Mouse (Mus musculus) bone marrow, adult 2 months (tissue): ENCODE measurements around the gene Hmox1. TPM values are rescaled to one million over a fixed set of nuclear protein-coding genes. Genes with fewer than 3 reads are reported as not detected.

Source experiments
- H3K27ac ChIP-seq: fragments of 200-500 bp; 2 replicates; pipeline ENCODE4 v1.5.1; 2012; ENCODE audit warnings: low read depth, mild to moderate bottlenecking, control low read depth, inconsistent platforms, low read length; ENCODE audit not compliant: control insufficient read depth, poor library complexity, insufficient read depth
- H3K4me1 ChIP-seq: fragments of 200-500 bp; 2 replicates; pipeline ENCODE4 v1.6.1; 2011; ENCODE audit warnings: low read length; ENCODE audit not compliant: control insufficient read depth, insufficient read depth
- H3K4me3 ChIP-seq: fragments of 200-500 bp; replicated peaks from 2 replicates; pipeline ENCODE3; 2011; ENCODE audit warnings: mild to moderate bottlenecking, low read depth, low read length, control low read depth; ENCODE audit not compliant: control insufficient read depth
- CTCF ChIP-seq: fragments of 200-500 bp; IDR thresholded peaks from 2 replicates; pipeline ENCODE4 v1.5.1; 2011; ENCODE audit warnings: low read length, control low read depth; ENCODE audit not compliant: control insufficient read depth, insufficient read depth
- POLR2A ChIP-seq: fragments of 200-500 bp; IDR thresholded peaks from 2 replicates; pipeline ENCODE4 v1.6.1; 2011; ENCODE audit warnings: low read depth, mild to moderate bottlenecking, control low read depth, low read length, borderline replicate concordance; ENCODE audit not compliant: control insufficient read depth
- WGBS: fragments of 180-500 bp; shearing (Covaris S2); methylation state at CpG from one replicate; pipeline ENCODE4 v1.1.7; 2018; 5-methylcytosine and 5-hydroxymethylcytosine counted together
- polyA plus RNA-seq: library from polyadenylated mRNA; stranded (reverse); fragments of >200 nt; gene quantifications from 2 replicates; pipeline ENCODE4 v1.2.4, GENCODE M21; 2011; ENCODE audit warnings: low replicate concordance; ENCODE audit not compliant: missing spikeins, insufficient read depth, insufficient read length

Hmox1 gene
- polyA plus RNA-seq = 297 and 316 TPM in 2 replicates

DNA sequence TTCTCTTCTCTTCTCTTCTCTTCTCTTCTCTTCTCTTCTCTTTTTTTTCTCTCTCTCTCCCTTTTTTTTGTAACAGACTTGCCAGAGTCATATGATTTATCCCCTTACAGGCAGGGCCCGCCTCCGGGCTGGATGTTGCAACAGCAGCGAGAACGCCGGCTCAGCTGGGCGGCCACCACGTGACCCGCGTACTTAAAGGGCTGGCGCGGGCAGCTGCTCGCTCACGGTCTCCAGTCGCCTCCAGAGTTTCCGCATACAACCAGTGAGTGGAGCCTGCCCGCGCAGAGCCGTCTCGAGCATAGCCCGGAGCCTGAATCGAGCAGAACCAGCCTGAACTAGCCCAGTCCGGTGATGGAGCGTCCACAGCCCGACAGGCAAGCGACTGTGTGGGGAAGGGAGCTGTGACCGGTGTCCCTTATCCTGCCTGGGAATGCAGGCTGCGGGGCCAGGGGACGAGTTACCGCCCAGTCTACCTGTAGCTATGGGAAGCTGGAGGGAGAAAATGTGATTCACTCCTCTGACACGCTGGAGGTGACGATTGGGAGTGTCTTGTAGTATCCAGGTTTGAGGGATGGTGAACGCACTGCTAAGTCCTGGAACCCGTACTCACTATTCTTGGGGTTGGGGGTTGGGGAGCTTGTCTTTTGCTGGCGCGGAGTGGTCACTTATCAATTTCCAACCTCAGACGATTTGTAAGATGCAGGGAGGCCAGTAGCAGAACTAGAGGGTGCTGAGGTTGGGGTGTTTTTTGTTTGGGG is at the start of gene Hmox1:
Hmox1 (plus strand) TSS at position 223 of the 758 bp plus-strand sequence.
- TF ChIP-seq CTCF (no peak), POLR2A (peak; percentile 80; the same call in 1 of the 2 replicates)
- peak within 1 kb of the TSS; percentile 86 for H3K4me3 ChIP-seq
- H3K27ac ChIP-seq = peak within 1 kb of the TSS; percentile 71
- no peaks in the 10 kb centered on the region; the same call in 1 of the 2 replicates for H3K4me1 ChIP-seq
- WGBS = 8% methylated on average over 36 of the region's 36 CpGs

DNA sequence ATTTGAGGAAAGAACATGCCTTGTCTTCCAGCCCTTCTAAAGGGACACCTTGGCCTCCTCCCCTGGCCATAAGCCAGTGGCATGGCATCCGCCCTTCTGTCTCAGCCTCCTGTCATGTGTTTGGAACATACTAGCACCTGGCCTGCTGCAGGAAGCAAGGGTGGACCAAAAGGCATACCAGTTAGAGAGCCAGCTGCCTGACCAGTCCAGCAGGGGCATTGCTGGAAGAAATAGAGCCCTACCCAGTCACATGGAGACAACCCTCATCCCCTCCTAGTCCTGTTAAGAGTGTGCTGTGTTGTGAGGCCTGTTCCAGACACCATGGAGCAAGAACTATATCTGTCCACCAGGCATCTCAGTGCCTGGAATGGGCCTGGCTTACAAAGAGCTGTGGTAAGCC is 47.1 kb upstream of the Hmox1 start:
- 91% methylated on average over 1 of the region's 1 CpGs for WGBS
- no peak overlapping the region for H3K4me3 ChIP-seq
- no peak overlapping the region for H3K27ac ChIP-seq
- TF ChIP-seq POLR2A = no peak
- peaks cover 9% of the 10 kb centered on the region for H3K4me1 ChIP-seq

DNA sequence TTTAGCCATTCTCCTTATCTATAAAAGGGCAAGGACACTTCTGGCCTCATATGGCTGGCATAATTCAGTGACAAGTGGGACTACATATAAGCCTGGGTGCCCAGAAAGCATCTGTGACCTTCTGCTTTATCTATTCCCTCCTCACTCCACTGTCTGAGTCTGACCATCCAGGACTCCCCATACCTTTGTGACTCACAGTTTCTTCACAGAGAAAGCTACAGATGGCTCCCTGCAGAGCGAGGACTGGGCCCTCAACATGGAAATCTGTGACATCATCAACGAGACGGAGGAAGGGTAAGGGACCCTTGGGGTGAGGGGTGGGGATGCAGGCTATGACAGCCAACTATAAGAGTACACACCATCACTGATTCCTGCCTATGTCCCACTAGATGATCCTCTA is 45.6 kb upstream of the Hmox1 start:
- Histone ChIP-seq H3K4me3 (no peak overlapping the region), H3K4me1 (peaks cover 3% of the 10 kb centered on the region), H3K27ac (no peak overlapping the region)
- no peak for TF ChIP-seq POLR2A
- no peak for TF ChIP-seq CTCF
- WGBS = 84% methylated on average over 3 of the region's 3 CpGs

DNA sequence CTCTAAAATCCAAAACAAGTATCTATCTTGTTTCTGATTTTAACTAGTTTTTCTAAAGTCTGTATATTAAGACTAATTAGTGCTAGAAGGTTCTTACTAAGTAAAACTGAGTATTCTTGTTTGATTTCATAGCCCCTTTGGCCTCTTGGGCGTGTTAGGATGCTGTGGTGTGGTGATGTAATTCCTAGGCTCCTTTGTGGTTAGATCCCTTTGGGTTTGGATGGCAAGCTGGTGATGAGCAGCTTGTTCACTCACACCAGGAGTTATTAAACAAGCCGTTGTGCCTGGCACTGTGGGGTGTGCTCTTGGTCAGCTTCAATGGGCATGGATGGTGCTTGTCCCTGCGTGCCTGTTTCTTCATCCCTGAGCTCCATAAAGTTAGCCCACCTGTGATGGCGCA is 40.1 kb upstream of the Hmox1 start:
- Histone ChIP-seq H3K27ac (no peak overlapping the region), H3K4me1 (peaks cover 13% of the 10 kb centered on the region), H3K4me3 (no peak overlapping the region)
- TF ChIP-seq CTCF (no peak), POLR2A (no peak)
- WGBS = 57% methylated on average over 4 of the region's 4 CpGs

DNA sequence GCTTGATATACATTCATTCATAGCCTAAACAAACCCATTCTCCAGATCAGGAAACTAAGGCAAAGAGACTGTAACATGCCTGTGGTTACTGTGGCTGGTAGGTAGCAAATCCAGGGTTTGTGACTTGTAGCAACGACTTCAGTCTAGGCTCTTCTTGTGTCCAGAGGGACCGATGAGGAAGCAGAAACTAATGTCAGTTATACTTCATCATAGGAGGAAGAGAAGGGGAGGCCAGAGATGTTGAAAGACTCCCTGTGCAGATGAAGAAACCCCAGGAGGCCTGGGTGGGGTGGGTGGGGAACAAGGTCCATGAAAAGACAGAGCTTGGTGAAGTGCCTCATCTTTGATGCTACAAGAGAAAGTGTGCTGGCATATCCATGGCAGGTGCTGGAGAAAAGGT is 37.7 kb upstream of the Hmox1 start:
- 37% methylated on average over 2 of the region's 2 CpGs for WGBS
- no peak for TF ChIP-seq POLR2A
- no peak for TF ChIP-seq CTCF
- Histone ChIP-seq H3K4me3 (no peak overlapping the region), H3K27ac (peak overlapping the region; percentile 69; the same call in 1 of the 2 replicates), H3K4me1 (peaks cover 13% of the 10 kb centered on the region)

DNA sequence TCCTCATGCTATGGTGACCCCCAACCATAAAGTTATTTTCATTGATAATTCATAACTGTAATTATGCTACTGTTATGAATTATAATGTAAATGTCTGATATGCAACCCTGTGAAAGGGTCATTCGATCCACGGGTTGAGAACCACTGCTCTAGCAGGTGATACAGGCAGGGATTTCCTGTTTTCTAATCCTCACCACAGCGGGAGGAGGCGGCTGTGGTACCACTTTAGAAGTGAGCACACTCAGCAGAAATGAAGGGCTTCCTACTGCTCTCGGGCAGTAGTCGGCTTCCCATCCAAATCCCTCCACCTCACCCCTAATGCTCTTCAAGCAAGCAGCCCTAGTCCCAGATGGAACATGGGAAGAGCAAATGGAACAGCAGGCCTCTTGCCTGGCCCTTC is 33.4 kb upstream of the Hmox1 start:
- WGBS = 27% methylated on average over 6 of the region's 6 CpGs
- Histone ChIP-seq H3K27ac (no peak overlapping the region), H3K4me1 (peaks cover 8% of the 10 kb centered on the region; the same call in 1 of the 2 replicates)

DNA sequence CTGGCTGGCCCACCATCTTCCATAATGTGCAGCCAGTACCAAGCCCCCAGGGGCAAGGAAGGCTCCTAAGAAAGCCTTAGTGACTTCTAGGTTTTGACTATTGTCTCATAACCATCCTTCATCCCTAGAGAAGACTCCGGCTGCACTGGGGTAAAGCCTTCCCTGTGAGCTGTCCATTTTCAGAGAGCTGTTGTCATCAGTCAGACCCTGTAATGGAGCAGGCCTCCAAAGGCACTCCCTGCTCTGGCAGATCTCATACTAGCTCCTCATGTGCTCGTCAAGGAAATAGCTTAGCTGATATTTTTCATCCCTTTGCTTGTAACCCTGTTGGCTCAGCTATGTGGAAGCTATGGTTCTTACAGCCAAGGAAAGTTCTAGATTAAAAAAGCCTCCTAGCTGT is 32.6 kb upstream of the Hmox1 start:
- WGBS = 84% methylated on average over 2 of the region's 2 CpGs

More for the DNA sequence above, 33.4 kb upstream of the Hmox1 start:
- H3K4me3 ChIP-seq = no peak overlapping the region
- TF ChIP-seq POLR2A = no peak
- TF ChIP-seq CTCF = no peak

DNA sequence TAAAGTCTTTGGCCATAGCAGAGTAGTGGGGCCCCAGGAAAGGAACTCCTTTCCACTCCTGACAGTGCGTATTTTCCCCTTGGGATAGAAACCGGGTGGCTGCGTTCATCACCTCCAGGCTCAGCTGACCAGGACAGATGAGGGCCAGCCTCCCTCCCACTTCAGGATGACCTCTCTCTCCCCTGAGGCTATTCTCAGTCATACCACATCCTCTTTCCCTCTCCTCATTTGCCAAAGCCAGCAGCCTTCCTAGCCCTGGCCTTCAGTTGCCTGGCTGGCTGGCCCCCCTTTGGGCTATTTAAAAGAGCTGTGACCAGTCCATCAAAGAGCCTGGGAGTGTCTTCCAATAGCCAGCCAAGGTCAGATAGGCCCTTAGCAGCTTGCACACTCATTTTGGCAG is 30.1 kb upstream of the Hmox1 start:
- TF ChIP-seq POLR2A (no peak), CTCF (no peak)
- WGBS = 67% methylated on average over 3 of the region's 3 CpGs
- Histone ChIP-seq H3K4me1 (peaks cover 7% of the 10 kb centered on the region; the same call in 1 of the 2 replicates), H3K4me3 (no peak overlapping the region), H3K27ac (peak overlapping the region; percentile 29)

More for the DNA sequence above, 32.6 kb upstream of the Hmox1 start:
- H3K27ac ChIP-seq = no peak overlapping the region
- TF ChIP-seq POLR2A = no peak
- TF ChIP-seq CTCF = no peak
- H3K4me3 ChIP-seq = no peak overlapping the region
- H3K4me1 ChIP-seq = peaks cover 8% of the 10 kb centered on the region; the same call in 1 of the 2 replicates

DNA sequence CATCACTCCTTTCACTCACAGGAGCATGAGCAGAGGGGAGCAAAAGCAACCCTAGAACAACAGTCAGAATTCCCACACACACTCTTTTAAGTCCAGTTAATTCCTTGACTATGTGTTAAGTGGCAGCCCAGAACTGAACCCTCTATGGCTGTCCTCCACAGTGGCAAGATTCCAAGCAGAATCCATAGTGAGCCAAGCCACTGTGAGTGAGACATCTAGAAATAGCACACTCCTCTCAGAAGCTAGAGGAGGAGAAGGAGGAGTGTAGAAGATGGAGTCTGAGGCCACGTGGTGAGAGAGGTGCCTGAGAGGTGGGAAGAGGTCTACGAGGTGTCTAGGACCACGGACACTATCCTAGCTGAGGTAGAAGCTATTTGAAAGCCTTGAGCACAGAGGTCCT is 28.6 kb upstream of the Hmox1 start:
- whole genome bisulfite sequencing = 88% methylated on average over 3 of the region's 3 CpGs
- Histone ChIP-seq H3K4me3 (no peak overlapping the region), H3K27ac (no peak overlapping the region), H3K4me1 (peaks cover 7% of the 10 kb centered on the region; the same call in 1 of the 2 replicates)
- TF ChIP-seq POLR2A (no peak), CTCF (no peak)
